Mouse (Mus musculus) retina, adult 2 months (tissue): Measurements from ENCODE around the gene Ugp2.
A peak's percentile ranks its signal among the peaks of the same experiment; 100 is the strongest.

ENCODE experiments used
- DNase-seq: peaks from one replicate; pipeline ENCODE4 v3.0.0-alpha.2; 2012; ENCODE audit warnings: low read depth, low spot score

Gene Ugp2

GRCm38 (mm10) chr11:21371122-21371806 is at the start of gene Ugp2:
Ugp2 (minus strand) TSS chr11:21371201.
- peak; percentile 89 for DNase-seq

GRCm38 (mm10) chr11:21414911-21415381 is 43.9 kb upstream of the Ugp2 start:
- no peak for DNase-seq

GRCm38 (mm10) chr11:21406668-21407067 is 35.7 kb upstream of the Ugp2 start:
- DNase-seq = no peak

- DNase-seq = no peak
Measured at GRCm38 (mm10) chr11:21406141-21406540, 35.1 kb upstream of the Ugp2 start.

- no peak for DNase-seq
Measured at GRCm38 (mm10) chr11:21403877-21404276, 32.9 kb upstream of the Ugp2 start.

- no peak for DNase-seq
Measured at GRCm38 (mm10) chr11:21402481-21403254, 31.7 kb upstream of the Ugp2 start.

- no peak for DNase-seq
Measured at GRCm38 (mm10) chr11:21401248-21401647, 30.2 kb upstream of the Ugp2 start.

GRCm38 (mm10) chr11:21399186-21399681 is 28.2 kb upstream of the Ugp2 start:
- no peak for DNase-seq

GRCm38 (mm10) chr11:21398464-21398863 is 27.5 kb upstream of the Ugp2 start:
- no peak for DNase-seq

- DNase-seq = no peak
Measured at GRCm38 (mm10) chr11:21386790-21387189, 15.8 kb upstream of the Ugp2 start.

GRCm38 (mm10) chr11:21374096-21374495 is 3.1 kb upstream of the Ugp2 start:
- no peak for DNase-seq

- no peak for DNase-seq
Measured at GRCm38 (mm10) chr11:21370399-21371121, 441 bp downstream of the Ugp2 start.

GRCm38 (mm10) chr11:21369248-21370016 is 1.6 kb downstream of the Ugp2 start:
- DNase-seq = no peak

- no peak for DNase-seq
Measured at GRCm38 (mm10) chr11:21368466-21368865, 2.5 kb downstream of the Ugp2 start.

GRCm38 (mm10) chr11:21363144-21363940 is 7.7 kb downstream of the Ugp2 start:
- DNase-seq = no peak

GRCm38 (mm10) chr11:21351296-21351695 is 19.7 kb downstream of the Ugp2 start:
- no peak for DNase-seq

- no peak for DNase-seq
Measured at GRCm38 (mm10) chr11:21348890-21349289, 22.1 kb downstream of the Ugp2 start.

- DNase-seq = no peak
Measured at GRCm38 (mm10) chr11:21346020-21346419, 25.0 kb downstream of the Ugp2 start.

- no peak for DNase-seq
Measured at GRCm38 (mm10) chr11:21343490-21343889, 27.5 kb downstream of the Ugp2 start.

GRCm38 (mm10) chr11:21339088-21339487 is 31.9 kb downstream of the Ugp2 start:
- DNase-seq = no peak
